Mouse (Mus musculus) erythroblast, embryonic 14.5 days (primary cell): ENCODE results near the gene Tsen2. TPM values are rescaled to one million over a fixed set of nuclear protein-coding genes. Genes with fewer than 3 reads are reported as not detected.

Experiments
- H3K27me3 ChIP-seq: 2 replicates; pipeline ENCODE4 v1.6.1; 2012; ENCODE audit warnings: inconsistent platforms; ENCODE audit not compliant: control insufficient read depth
- H3K36me3 ChIP-seq: 2 replicates; pipeline ENCODE4 v1.6.1; 2012; ENCODE audit warnings: mild to moderate bottlenecking, inconsistent platforms; ENCODE audit not compliant: control insufficient read depth
- H3K4me1 ChIP-seq: 2 replicates; pipeline ENCODE4 v1.6.1; 2012; ENCODE audit warnings: inconsistent platforms; ENCODE audit not compliant: control insufficient read depth
- H3K4me3 ChIP-seq: replicated peaks from 2 replicates; pipeline ENCODE3; 2012; ENCODE audit warnings: moderate library complexity, mild to moderate bottlenecking, inconsistent platforms
- H3K9me3 ChIP-seq: 2 replicates; pipeline ENCODE4 v1.6.1; 2012; ENCODE audit warnings: low read length, inconsistent platforms, mixed read lengths; ENCODE audit not compliant: control insufficient read depth
- GATA1 ChIP-seq: IDR thresholded peaks from 2 replicates; pipeline ENCODE4 v1.6.1; 2012; ENCODE audit warnings: low read length, inconsistent platforms, mixed read lengths
- TAL1 ChIP-seq: IDR thresholded peaks from 3 replicates; pipeline ENCODE4 v1.6.1; 2012; ENCODE audit warnings: low read length, inconsistent platforms, mixed read lengths
- polyA plus RNA-seq: library from polyadenylated mRNA; stranded (reverse); fragments of >175 nt; gene quantifications from 2 replicates; pipeline ENCODE4 v1.2.3, GENCODE M21; 2012

Tsen2 gene
- polyA plus RNA-seq, 1 experiment: 0.16 TPM

DNA sequence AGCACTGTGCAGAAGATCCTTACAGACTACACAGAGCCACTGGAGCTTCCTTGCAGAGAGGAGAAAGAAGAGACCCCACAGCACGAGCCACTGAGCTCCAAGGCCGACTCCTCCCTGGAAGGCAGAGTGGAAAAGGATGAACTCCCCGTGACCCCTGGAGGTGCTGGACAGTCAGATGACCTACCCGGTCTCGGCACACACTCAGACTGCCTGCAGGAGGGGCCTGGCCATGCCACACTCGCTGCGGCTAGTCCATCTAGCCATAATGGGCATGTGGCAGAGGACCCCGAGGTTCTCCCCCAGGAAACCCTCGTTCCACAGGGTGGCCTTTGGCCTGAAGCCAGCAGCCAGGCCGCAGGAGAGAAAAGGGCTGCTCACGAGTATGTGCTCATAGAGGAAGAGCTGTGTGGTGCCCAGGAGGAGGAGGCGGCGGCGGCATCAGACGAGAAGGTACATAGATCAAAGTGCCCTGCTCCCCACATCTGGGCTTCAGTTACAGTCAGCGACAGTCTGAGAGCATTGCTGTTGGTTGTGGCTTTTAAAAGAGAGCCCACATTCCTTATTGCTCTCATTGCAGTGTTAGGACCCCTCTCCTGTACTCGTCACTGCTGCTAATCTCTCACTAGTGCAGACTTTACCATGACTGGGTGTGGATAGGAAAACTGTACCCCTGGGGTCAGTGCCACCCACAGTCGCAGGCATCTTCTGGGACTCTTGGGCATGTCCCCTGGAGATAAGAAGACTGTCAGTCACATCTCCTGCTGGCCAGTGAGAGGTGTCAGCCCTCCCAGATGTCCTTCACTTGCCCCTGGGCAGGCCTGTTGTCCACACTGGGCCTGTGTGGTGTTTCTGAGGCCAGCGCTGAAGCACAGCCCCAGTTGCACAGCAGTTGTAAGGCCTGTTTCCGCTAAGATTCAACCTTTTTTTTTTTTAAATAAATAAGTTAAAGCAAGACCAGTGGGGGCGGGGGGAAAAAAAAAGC, 15.5 kb downstream of the Tsen2 start:
- H3K27me3 ChIP-seq: no peaks in the 10 kb centered on the region
- H3K4me3 ChIP-seq: no peak overlapping the region
- 0 out of 2 replicates have a peak, but pooled peaks cover 2% of the 10 kb centered on the region for H3K9me3 ChIP-seq
- peaks cover 71% of the 10 kb centered on the region for H3K36me3 ChIP-seq
- H3K4me1 ChIP-seq: no peaks in the 10 kb centered on the region
- TF ChIP-seq GATA1: no peak
- no peak for TF ChIP-seq TAL1

DNA sequence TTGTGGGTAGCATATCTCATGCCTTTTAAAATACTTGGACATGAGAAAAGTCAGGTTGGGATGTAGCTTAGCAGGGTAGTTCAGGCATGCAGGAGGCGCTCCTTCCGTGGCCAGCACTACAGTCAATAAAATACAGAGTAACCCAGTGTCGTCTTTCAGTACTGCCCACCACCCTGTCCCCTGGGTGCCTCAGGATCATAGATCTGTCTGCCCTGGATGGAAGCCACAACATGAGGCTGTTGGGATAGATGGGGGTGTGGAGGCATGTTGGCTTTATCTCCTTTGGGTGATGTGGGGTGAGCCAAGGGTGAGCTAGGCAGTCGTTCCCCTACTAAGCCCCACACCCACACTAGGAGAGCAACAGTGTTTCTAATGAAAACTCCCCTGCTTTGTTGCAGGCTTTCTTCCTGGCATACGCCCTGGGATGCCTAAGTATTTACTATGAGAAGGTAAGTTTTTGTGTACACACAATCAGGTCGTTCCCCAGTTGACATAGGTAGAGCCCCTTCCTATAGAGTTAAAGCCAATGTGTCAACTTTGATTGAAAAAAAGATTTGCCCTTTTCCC, 21.1 kb downstream of the Tsen2 start:
- Histone ChIP-seq H3K9me3 (peaks cover 7% of the 10 kb centered on the region), H3K4me1 (no peaks in the 10 kb centered on the region), H3K36me3 (peaks cover 79% of the 10 kb centered on the region), H3K27me3 (no peaks in the 10 kb centered on the region), H3K4me3 (no peak overlapping the region)
- no peak for TF ChIP-seq TAL1
- TF ChIP-seq GATA1: no peak

DNA sequence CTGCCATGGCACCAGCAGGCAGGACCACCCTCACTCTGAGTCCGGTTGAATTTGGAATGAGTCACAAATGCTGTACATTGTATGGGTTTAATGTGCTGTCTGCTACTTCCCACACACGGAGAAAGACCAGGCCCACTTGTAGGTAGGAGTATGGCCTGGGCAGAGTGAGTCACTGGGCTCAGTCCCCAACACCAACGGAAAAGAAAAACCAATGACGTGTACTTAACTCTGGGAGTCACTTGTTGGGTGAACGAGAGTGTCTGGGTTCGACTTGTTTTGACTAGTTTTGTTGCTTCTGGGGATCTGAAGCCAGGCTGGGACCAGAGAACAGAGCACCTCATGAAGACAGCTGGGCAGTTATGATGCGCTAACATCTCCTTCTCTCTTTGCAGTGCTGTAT, 29.7 kb downstream of the Tsen2 start:
- TF ChIP-seq GATA1 (no peak), TAL1 (no peak)
- H3K9me3 ChIP-seq: no peaks in the 10 kb centered on the region; the same call in 1 of the 2 replicates
- no peaks in the 10 kb centered on the region for H3K4me1 ChIP-seq
- H3K27me3 ChIP-seq: no peaks in the 10 kb centered on the region
- no peak overlapping the region for H3K4me3 ChIP-seq
- peaks cover 89% of the 10 kb centered on the region for H3K36me3 ChIP-seq

DNA sequence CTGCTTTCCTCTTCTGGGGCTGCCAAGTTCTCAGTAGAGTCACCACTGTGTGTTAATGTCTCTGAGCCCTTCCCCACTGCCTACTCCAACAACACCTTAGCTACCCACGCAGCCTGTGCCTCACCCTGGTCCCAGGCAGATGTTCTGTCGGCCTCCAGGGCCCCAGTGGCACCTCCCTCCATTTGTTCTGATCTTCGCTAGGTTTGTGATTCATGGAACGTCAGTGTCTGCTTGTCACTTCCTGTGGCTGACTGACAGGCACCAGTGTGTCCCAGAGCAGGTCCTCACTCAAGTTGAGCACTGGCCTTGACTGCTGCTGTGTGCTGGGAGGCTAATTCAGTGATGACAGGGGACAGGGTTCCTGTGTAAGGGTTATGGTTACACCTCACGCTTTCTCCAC, 32.9 kb downstream of the Tsen2 start:
- TF ChIP-seq TAL1 (no peak), GATA1 (no peak)
- no peaks in the 10 kb centered on the region for H3K4me1 ChIP-seq
- no peaks in the 10 kb centered on the region for H3K27me3 ChIP-seq
- H3K36me3 ChIP-seq: peaks cover 67% of the 10 kb centered on the region
- no peak overlapping the region for H3K4me3 ChIP-seq
- H3K9me3 ChIP-seq: no peaks in the 10 kb centered on the region

DNA sequence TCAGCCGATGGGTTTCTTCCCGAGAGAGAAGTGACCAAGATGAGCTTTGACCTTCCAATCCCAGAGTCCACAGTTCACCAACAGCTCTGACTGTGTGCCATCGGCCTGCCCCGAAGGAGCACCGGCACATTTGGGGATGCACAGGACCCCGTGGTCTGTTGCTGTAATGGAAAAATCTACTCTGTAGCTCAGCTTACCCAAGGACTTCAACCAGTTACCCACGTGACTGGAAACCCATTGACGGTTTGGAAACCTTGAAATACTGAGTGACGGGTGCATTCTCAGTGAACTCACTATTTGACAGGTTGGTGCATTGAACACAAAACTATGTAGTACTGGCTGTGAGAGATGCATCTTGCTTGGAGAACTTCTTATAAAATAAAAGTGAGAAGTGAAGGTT, 33.5 kb downstream of the Tsen2 start:
- Histone ChIP-seq H3K4me3 (no peak overlapping the region), H3K36me3 (peaks cover 62% of the 10 kb centered on the region), H3K4me1 (no peaks in the 10 kb centered on the region), H3K9me3 (no peaks in the 10 kb centered on the region), H3K27me3 (no peaks in the 10 kb centered on the region)
- TF ChIP-seq GATA1 (no peak), TAL1 (no peak)

DNA sequence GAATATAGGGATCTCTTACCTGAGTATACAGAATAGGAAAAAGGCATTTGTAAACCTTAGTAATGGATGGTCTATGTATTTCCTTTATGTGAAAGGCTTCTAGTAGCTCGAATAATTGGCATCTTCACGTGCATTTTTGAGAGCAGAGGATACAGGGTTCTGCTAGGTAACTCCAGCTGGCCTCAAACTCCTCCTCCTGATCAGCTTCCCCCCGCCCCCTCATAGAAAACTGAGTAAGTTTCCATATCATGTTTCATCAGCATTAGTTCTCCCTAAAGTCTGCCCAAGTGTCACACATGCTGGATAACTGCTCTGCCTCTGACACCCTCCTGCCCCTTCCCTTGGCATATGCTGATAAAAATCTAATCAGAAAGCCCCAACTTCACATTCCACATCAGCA, 36.3 kb downstream of the Tsen2 start:
- Histone ChIP-seq H3K9me3 (no peaks in the 10 kb centered on the region), H3K4me1 (no peaks in the 10 kb centered on the region), H3K4me3 (no peak overlapping the region), H3K36me3 (peaks cover 38% of the 10 kb centered on the region), H3K27me3 (no peaks in the 10 kb centered on the region)
- TF ChIP-seq GATA1: no peak
- no peak for TF ChIP-seq TAL1

DNA sequence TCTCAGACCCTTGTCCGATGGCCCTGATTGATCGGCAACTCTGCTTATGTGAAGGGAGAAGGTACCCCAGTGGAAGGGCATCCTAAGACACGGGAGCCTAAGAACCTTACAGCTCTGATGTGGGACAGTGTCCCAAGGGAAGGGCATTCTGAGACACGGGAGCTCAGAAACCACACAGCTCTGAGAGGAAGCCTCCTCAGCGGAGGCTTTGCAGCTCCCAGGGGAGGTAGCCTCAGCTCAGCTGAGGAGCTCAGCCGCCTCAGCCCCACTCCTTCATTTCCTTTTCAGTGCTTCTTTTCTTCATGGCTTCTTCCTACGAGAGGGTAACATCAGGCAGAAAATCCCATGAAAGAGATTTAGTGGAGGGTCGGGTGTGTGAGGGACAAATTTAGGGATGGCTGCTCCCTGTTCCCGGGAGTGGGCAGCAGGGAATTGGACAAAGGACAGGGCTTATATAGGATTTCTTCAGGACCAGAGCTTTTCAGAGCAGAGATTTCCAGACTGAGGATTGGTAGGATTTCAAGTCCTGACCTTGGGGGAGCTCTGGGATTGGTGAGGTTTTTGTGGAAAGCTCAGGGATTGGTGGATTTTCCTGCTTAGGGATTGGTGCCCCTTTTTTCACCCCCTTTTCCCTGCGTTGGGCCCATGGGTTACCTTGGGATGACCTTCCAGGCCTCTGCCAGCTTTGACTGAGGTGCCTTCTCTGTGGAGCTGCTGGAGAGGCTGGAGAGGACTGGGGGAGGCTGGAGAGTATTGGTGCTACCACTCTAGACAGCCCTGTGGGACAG, 38.1 kb downstream of the Tsen2 start:
- H3K27me3 ChIP-seq: no peaks in the 10 kb centered on the region
- no peak for TF ChIP-seq GATA1
- no peaks in the 10 kb centered on the region for H3K9me3 ChIP-seq
- no peaks in the 10 kb centered on the region for H3K4me1 ChIP-seq
- H3K36me3 ChIP-seq: peaks cover 21% of the 10 kb centered on the region
- H3K4me3 ChIP-seq: no peak overlapping the region

DNA sequence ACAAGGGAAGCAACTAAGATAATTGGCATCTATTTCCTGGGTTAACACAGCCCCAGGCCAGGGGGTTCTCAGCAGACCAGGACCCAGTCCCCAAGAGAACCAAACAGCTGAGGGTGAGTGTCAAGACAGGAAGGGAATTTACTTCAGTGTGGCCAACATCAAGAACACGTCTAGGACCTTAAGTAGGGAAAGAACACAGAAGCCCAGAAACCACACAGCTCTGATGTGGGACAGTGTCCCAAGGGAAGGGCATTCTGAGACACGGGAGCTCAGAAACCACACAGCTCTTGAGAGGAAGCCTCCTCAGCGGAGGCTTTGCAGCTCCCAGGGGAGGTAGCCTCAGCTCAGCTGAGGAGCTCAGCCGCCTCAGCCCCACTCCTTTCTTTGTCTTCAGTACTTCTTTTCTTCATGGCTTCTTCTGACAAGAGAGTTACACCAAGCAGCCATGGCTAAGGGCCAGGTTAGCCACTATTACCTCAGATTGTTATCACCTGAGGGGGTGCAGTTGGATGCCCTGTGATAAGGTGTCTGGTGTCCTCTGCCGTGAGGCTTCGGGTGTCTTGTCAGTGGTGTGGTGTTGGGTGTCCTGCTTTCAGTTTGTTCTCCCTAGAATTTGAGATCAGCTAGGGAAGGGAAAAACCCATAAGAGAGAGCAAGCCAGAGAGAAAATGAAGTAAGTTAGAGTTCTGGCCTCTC, 39.1 kb downstream of the Tsen2 start:
- Histone ChIP-seq H3K4me1 (no peaks in the 10 kb centered on the region), H3K4me3 (no peak overlapping the region), H3K27me3 (no peaks in the 10 kb centered on the region), H3K36me3 (peaks cover 12% of the 10 kb centered on the region), H3K9me3 (no peaks in the 10 kb centered on the region)
- TF ChIP-seq GATA1: no peak
- no peak for TF ChIP-seq TAL1

DNA sequence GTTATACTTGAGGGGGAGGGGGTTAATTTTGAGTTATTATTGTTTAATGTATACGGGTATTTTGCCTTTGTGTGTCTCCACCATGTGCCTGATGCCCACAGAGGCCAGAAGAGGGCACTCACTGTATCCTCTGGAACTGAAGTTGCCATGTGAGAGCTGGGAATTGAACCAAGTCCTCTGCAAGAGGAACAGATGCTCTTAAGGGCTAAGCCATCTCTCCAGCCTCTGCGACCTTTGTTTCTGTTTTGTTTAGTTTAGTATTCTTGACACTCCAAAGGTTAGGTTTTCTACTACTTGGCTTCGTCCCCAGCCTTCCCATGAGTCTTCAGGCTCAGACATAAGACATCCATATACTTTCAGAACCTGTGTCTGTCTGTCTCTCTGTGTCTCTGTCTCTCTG, 39.7 kb downstream of the Tsen2 start:
- Histone ChIP-seq H3K36me3 (peaks cover 7% of the 10 kb centered on the region), H3K4me1 (no peaks in the 10 kb centered on the region), H3K27me3 (no peaks in the 10 kb centered on the region), H3K4me3 (no peak overlapping the region), H3K9me3 (no peaks in the 10 kb centered on the region)
- no peak for TF ChIP-seq TAL1
- no peak for TF ChIP-seq GATA1
